Mouse (Mus musculus) lung, postnatal 14 days (tissue): ENCODE measurements around the gene Gpr62.
"Not testable (repeated sequence)": the region's sequence is repeated elsewhere in the genome, so short reads cannot be mapped to it uniquely, and the experiment has no call there.

ENCODE experiments used
- DNase-seq: peaks from one replicate; pipeline ENCODE4 v3.0.0; 2021

Gene Gpr62

DNA sequence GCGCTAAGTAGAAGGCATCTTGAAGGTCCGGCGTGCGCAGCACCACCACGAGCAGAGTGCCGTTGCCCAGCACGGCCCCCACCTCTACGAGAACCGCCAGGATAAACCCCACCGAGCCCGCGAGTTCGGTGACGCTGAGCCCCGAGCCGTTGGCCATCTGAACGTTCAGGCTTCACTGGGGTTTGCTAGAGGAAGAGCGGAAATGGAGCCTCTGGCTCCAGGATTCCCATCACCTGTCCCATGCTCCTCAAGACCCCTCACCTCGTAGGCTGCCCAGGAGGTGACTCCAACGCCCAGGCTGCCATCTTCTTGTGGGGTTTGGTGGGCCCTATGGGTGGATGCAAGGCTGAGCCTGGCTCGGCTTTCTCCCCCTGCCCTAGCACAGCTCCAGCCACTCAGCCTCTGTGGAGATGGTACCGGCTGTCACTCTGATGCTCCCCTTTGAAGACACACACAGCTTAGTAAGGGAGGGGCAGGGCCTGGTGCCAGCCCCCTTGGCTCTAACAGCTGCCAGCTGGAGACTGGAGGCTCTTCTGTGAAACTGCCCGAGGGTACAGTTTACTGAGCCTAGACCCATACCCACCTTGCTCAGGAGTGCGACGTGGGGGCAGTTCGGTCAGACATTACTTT, at the start of gene Gpr62:
Gene Gpr62, minus strand, starts transcription at position 368 of the 630 bp plus-strand sequence.
- DNase-seq: no peak

DNA sequence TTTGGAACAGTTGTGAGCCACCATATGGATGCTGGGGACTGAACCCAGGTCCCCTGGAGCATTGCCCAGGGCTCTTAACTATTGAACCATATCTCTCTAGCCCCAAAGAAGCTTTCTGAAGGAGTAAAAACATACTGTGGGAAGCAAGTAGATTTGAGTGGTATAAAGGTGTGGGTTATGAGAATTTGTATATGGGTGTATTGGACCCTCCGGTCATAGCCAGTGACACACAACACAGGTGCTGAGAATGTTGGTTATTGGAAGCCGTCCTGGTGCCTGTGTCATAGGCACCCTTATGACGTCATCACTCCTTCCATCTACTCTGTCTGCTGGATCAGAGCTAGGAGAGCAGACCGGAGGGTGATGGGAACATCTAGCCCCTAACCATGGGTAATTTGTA, 48.5 kb upstream of the Gpr62 start, which contains the start of gene Iqcf5:
Gene Iqcf5, plus strand, starts transcription at position 301 of the 400 bp plus-strand sequence.
- DNase-seq: no peak

DNA sequence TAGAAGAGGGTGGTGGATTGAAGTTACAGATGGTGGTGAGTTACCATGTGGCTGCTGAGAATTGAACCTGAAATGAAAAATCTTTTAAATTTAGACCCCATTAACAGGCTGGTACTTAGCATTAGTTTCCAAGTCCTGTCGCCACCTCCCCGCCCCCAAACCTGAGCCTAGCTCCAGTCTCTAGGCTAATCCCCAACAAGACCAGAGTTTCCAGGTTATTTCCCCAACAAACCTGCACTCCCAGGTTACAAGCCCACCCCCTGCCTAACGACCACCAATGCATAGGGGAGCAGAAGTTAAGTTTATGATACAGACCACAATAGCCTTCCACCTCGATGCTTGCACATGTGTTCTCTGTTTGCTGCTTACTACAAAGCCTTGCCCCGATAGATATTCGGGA, 47.8 kb upstream of the Gpr62 start:
- DNase-seq: no peak

DNA sequence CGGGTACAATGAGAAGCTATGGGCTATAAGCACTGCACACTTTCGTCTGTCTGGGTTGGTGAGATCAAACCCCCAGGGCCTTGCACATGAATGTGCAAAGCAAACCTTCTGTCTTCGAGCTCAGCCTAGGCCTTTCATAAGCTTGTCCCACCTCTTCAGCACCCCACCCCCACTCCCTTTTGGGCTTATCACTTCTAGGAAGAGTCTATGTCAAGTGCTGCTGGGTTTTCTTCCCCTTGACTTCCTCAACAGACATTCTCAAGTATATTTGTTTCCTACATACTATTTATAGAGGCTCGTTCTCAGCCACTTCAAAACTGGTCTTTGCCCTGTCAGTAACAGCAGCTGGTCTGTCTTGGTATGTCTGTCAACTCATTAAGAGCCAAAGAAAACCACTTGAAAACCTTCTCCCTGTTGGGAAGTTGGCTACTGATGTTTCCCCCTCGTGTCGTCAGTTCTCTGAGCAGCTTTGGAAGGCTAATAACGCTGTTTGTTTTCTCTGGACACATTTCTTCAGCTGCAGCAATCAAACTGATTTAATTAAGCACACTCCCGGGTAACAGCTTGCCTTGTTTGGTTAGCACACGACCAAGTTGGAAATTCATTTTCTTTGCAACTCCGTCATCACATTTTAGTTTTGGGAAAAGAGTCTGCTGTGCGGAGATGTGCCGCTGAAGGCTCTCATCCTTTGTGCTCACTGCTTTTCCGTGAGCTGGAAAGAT, 47.2 kb upstream of the Gpr62 start:
- DNase-seq: peak; percentile 15

DNA sequence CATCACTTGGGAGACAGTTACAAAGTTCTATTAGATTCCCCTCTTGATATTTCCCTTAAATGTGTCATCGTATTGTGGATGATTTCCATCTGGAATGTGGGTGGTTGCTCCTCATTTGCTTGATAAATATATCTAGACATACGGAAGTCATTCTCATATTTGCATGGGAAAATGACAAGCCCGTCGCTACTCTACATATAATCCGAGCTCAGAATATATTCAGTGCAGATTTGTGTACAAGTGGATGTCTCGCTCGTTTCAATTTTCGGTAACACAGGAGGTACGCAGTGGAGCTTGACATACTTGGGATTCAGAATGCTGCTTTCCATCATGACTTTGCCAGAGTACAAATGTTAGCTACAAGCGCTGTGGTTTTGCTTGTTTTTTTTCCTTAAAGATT, 43.6 kb upstream of the Gpr62 start:
- no peak for DNase-seq

- no peak for DNase-seq
Observed at GRCm38 (mm10) chr9:106504246-106504645, 38.5 kb upstream of the Gpr62 start.

DNA sequence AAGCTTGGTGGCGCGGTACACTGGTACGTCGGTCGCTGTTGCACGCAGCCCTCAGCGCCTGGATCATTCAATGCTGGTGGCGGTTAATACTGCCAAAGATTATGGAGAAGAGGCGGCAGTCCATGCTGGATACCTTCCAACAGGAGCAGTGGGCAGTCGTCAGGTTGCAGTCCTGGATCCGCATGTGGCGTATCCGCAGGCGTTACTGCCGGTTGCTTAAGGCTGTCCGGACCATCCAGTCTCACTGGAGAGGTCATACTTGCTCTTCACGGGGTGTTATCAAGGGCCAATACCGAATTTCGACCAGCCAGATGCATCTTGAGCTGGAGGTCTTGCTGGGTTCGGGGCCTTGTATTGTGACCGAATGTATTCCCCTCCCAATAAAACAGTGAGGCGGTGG, 36.1 kb upstream of the Gpr62 start:
- no peak for DNase-seq

DNA sequence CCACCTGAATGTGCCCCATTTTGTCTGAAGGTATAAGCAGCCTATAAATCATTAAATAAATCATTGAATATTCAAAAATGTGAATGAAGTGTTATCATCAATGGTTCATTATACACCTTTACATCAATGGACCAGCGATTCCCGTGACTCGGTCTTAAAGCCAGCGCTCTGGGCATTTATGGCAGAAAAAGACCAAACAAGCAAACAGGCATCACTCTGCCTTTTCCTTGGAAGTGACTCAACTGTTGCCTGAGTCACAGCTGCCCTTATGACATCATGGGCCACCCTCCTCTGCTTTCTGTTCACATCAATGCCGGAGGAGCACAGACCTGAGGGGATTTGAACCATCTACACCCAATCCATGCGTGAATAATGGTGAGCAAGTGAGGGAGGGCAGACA, 33.9 kb upstream of the Gpr62 start, which contains the start of gene Iqcf1:
Gene Iqcf1, plus strand, starts transcription at position 301 of the 400 bp plus-strand sequence.
- DNase-seq: no peak

DNA sequence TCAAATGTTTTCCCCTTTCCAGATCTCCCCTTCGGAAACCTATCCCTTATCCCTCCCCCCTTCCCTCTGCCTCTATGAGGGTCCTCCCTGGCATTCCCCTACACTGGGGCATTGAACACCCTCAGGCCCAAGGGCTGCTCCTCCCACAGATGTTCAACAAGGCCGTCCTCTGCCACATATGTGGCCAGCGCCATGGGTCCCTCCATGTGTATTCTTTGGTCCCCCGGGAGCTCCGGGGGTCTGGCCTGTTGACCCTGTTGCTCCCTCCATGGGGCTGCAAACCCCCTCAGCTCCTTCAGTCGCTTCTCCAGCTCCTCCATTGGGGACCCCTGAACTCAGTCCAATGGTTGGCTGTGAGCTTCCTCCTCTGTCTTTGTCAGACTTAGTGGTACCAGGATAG, 21.9 kb upstream of the Gpr62 start:
- DNase-seq: not testable (repeated sequence)

DNA sequence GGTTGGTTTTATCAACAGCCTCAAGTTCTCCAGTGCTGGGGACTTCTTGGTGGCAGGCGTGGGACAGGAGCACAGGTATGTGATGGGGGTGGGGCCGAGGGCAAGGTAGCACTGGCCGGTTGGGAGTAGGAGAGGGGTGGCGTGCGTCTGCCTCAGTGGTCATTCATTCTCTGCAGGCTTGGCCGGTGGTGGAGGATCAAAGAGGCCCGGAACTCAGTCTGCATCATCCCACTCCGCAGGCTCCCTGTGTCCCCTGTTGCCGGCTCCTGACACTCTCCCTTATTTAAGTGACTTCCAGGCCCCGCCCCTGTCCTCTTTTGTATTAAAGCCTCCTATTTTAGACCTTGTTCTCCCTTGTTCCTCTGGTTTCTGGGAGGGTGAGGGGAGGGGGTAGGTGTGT, 19.3 kb upstream of the Gpr62 start:
- no peak for DNase-seq

DNA sequence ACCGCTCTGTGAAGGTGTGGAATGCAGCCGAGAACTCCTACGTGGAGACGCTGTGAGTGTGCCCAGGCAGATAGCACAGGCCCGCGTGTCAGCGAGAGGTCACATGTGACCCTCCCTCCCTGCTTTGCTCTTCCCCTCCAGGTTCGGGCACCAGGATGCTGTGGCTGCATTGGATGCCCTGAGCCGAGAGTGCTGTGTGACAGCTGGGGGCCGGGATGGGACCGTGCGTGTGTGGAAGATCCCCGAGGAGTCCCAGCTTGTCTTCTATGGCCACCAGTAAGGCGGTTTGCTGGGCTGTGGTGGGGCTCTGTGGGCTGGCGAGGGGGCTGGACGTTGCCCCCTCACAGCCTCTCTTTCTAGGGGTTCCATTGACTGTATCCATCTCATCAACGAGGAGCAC, 17.9 kb upstream of the Gpr62 start:
- DNase-seq: no peak

- no peak for DNase-seq
Observed at GRCm38 (mm10) chr9:106483136-106483535, 17.4 kb upstream of the Gpr62 start.

DNA sequence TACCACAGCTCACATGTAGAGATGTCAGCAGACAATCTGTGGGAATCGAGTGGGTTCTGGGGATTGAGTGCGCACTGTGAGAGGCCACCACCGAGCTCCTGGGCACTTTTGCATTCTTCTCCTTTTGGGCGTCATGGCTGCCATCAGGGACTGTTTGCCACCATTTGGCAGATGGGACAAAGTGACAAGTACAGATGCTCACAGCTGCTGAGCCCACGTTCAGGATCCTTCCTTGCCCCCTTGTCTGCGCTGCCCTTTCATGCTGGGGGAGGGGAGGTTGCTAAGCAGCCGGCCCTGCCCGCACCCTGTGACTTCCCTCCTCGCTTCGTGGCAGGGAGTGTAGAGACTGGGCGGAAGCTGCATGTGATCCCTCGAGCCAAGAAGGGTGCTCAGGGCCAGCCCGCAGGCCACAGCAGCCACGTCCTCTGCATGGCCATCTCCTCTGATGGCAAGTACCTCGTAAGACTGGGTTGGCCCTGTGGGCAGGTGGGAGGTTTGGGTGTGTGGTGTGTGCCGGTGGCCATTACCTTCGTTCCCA, 16.9 kb upstream of the Gpr62 start:
- no peak for DNase-seq

DNA sequence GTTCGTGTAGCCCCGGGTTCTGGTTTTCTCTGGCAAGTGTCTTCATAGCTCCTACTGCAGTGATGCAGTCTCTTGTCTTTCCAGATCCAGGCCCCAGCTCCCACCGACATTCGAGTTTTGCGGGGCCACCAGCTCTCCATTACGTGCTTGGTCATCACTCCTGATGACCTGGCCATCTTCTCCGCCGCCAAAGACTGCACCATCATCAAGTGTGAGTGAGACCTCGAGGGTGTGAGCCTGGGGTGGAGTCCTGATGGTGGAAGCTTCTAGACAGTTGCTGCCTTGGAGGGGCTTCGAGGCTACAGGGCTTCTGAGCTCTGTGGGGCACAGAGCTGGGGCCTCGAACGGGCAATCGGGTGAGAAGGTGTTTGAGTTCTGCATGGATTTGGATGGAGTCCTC, 15.9 kb upstream of the Gpr62 start:
- DNase-seq: no peak

DNA sequence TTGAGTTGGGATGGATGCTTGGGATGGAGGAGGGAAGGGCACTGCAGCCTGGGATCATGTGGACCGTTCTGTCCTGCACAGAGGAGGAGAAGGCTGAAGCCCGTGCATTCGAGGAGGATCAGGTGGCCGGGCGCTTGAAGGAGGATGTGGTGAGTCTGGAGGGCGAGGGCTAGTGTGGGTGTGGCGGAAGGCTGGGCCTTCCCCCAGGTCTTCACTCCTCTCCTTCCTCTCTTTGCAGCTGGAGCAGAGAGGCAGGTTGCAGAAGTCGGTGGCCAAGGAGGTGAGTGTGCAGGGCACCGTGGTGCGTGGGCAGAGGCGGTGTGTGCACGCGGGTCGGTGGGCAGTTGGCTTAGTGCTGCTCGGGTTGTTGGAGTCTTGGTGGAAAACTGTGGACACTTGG, 15.3 kb upstream of the Gpr62 start:
- DNase-seq: no peak

DNA sequence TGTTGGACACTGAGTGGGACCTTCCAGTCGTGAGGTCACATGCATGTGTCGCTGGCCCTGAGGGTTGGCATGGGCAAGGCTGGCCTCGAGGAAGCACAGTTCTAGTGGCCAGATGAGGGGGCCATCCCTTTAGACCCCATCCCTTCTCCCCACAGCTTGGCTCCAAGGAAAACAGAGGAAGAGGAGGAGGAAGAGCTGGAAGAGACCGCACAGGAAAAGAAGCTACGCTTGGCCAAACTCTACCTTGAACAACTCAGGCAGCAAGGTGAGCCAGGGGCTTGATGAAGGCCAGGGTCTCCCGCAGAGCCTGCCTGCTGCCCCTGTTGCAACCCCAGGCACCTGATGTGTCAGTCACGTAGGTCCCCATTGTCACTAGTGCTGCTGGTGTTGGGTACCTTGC, 14.8 kb upstream of the Gpr62 start:
- no peak for DNase-seq

- DNase-seq: no peak
Observed at GRCm38 (mm10) chr9:106478101-106478500, 12.4 kb upstream of the Gpr62 start.

DNA sequence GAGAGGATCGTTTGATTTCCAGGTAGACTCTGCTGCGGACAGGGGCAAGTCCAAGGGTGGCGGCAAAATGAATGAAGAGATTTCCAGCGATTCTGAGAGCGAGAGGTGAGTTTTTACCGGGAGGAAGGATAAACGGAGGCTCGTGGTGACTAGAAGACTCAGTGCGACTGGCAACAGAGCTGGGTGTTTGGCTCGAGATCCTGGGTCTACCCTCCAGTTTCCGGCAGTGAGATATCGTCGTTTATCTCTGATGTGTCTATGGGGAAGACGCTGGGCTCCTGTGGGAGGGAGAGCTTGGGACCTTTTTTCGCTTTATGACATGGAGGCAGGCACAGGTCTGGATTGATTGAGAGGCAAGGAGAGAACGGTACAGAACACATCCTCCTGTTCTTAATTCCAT, 11.9 kb upstream of the Gpr62 start:
- DNase-seq: no peak

DNA sequence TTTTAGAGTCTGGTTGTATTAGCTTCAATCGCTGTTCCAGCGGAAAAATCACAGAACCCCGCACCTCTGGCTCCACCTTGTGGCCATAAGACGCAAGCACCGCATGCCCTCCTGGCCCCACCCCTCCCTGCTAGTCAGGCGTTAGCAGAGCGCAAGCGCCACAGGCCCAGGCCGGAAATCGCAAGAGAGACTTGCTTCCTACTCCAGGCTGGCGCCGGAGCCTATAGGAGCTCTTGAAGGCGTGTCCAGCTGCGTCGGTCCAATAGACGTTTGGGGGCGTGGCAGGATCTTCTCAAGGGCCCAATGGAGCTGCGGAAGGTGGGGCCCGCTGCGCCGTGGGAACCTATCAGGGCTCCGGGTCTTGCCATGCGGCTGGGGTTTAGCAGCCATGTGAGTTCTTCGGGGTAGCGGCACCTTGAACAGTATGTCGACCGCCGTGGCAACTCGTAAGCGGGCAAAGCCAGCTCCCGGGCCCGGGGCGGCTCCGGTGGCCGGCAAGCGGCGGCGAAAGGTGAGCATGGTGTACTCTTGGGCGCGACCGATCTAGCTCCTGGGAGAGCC, 11.3 kb upstream of the Gpr62 start, which contains the start of gene Parp3:
Gene Parp3, minus strand, starts transcription at position 26 of the 561 bp plus-strand sequence.
- peak; percentile 98 for DNase-seq

DNA sequence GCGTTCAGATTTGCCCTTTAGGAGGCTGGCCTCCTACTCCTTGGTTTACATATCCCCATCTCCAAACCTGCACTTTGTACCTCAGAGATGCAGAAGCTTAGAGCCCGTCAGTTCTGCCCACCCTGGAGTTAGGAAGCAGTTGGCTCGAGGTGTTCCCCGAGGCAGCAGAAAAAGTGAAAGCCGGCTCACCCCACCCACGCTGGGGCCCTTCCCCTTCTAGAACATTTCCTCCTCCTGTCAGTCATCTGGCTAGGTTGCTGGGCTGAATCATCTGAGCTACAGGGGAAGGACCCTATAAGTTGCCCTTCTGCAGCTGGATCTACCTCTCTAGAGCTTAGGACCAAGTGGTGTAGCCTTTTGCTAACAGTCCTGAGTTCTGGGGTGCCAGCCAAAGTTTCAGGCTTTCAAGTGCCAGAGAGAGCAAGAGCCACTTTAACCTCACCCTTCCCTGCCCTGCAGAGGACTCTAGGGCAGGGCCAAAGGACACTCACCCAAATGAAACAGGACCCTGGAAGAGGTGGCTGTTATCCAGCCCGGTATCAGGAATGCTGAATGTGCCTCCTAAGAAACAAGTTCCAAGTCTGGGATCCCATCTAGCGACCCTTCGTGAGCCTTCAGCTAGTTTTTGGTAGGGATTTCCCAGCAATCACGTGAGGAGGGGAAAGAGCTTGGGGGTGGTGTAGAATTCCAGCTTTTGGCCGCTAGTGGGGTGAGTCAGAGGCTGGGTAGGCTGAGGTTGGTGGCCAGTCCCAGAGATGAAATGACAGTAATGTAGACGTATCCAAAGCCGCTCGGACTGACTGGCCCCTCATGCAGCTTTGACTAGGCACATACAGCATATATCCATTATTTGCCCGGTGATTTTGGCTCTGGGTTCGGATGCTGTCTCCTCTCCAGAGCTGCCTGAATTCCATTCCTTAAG, 10.5 kb upstream of the Gpr62 start:
- DNase-seq: peak; percentile 71

DNA sequence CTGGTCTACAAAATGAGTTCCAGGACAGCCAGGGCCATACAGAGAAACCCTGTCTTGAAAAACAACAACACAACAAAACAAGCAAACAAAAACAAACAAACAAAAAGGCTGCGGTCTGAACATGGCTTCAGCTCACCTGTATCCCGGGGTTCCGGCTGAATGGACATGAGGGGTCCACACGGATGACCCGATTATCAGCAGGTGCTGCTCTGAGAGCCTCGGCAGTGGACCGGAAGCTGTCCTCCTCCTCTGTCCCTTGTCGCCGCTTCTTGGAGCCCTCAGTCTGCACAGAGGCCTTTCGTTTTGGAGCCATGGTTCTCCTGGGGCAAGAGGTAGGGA, 9.9 kb upstream of the Gpr62 start, which contains the start of gene Rrp9:
Gene Rrp9, plus strand, starts transcription at position 301 of the 339 bp plus-strand sequence.
- DNase-seq: peak; percentile 2

- peak; percentile 53 for DNase-seq
Observed at GRCm38 (mm10) chr9:106475046-106475445, 9.3 kb upstream of the Gpr62 start.

GRCm38 (mm10) chr9:106474456-106474855, 8.7 kb upstream of the Gpr62 start:
- DNase-seq: peak; percentile 78
